ENCODE assay signal across 8 mouse cellular contexts in the genomic region with DNA sequence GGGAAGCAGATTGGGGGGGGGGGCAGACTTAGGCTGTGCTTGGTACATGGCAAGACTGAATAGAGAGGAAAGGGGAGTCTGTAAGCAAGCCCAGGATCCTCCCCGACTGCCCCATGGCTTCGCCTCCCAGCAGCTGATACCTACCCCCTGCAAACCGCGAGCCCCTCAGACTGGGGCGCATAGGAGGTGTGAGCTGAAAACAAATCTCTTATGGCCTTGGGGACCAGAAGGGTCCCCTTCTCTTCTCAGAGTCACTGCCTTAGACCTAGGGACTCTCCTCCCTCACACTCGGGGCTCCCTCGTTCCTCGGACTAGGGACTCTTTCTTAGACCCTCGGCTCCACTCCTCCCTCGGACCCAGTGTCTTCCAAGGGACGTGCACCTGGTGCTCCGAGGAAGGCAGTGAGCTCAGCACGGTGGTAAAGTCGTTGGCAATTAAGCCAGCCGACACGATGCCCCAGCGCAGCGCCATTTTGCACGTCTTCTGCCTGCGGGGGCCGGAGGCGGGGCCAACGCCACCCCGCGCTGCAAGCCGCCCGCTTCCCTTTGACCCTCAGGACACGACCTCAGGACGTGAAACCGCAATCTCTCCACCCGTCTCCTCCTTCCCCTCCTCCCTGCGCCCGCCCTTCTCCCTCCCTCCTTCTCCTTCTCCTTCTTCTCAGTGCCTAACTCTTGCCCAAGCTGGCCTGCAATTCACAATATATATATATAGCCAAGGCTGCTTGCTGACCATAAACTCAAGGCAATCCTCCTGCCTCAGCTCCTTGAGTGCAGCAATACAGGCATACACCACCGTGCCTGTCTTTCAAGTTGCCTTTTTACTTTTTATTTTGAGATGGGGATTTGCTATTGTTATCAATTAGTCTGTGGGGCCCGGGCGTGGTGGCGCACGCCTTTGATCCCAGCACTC. TPM values are rescaled to one million over a fixed set of nuclear protein-coding genes. Genes with fewer than 3 reads are reported as not detected.
DNase-seq lines count a peak whose midpoint lies in the region; ATAC-seq lines count a peak whose summit lies in the region.

A gene (minus strand): TSS at position 513 of the 912 bp plus-strand sequence.

- DNase-seq in CD4-positive helper T cell, adult 2 months (ENCODE audit: low read depth, low spot score) = peak; percentile 44
- DNase-seq in adrenal gland, postnatal 4 days (ENCODE audit: low spot score in 2 of 2) = peak in 1 of 2 experiments; percentile 60
- peak; percentile 63 to 69 for DNase-seq in heart, postnatal 10 days
- DNase-seq in kidney, postnatal 25 days = peak; percentile 70 to 83
- peak; percentile 65 for DNase-seq in lung, postnatal 14 days
- peak; percentile 83 for DNase-seq in ovary, adult 18-20 months (ENCODE audit: low spot score)
- peak; percentile 38 for DNase-seq in thymus, postnatal 25 days

- intact Hi-C loops in heart, postnatal 10 days (cut with DNase I) = no loop called here

- peak; percentile 72 for ATAC-seq in erythroid progenitor cell, adult 5-6 weeks (replicated peaks; ENCODE audit: low FRiP score, poor library complexity, severe bottlenecking)

RNA-seq across cellular contexts. Expression of the gene that starts here (rescaled TPM):
- total RNA-seq in adrenal gland, postnatal 4 days (2021) = 10 to 100 TPM; 35.0 to 38.8 TPM
- 0.42 and 3.6 TPM in 2 replicates for total RNA-seq in erythroid progenitor cell, adult 5-6 weeks (2015; ENCODE audit: low replicate concordance)
- total RNA-seq in erythroid progenitor cell, adult 5-6 weeks (2017; ENCODE audit: low replicate concordance) = 1.0 and 1.6 TPM in 2 replicates
- total RNA-seq in heart, postnatal 10 days (2021) = 1 to 10 TPM; 4.7 to 6.0 TPM

Comparison
In these comparisons a context has a peak if more than half of its experiments do, and no peak if none do; other contexts are left out.
1. RNA of the gene that starts here (total RNA-seq): 35.0 to 38.8 TPM in adrenal gland, postnatal 4 days; 4.7 to 6.0 TPM in heart, postnatal 10 days and 0.42 to 3.6 TPM in erythroid progenitor cell, adult 5-6 weeks; every median in the first group is over 4 times any median in the second.